Mouse (Mus musculus) CH12.LX (cell line): Measurements from ENCODE around the gene Rab17. TPM values are rescaled to one million over a fixed set of nuclear protein-coding genes. Genes with fewer than 3 reads are reported as not detected.

ENCODE experiments used
- DNase-seq: peaks from one replicate; pipeline ENCODE4 v3.0.0-alpha.2; 2013; ENCODE audit errors: extremely low read depth
- H3K27ac ChIP-seq: 2 replicates; pipeline ENCODE4 v1.5.1; 2012; ENCODE audit warnings: low read depth, mild to moderate bottlenecking, control low read depth, moderate library complexity; ENCODE audit not compliant: insufficient read depth
- H3K27me3 ChIP-seq: replicated peaks from 2 replicates; pipeline ENCODE3; 2012; ENCODE audit warnings: inconsistent platforms
- H3K36me3 ChIP-seq, 2 experiments: replicated peaks in 1 of 2; 2 replicates each; pipeline versions ENCODE3 to v1.6.1; 2012; ENCODE audit warnings: inconsistent platforms in 1 of 2, low read length in 1 of 2, mild to moderate bottlenecking in 1 of 2, mixed read lengths in 1 of 2, moderate library complexity in 1 of 2; ENCODE audit not compliant: control insufficient read depth in 1 of 2, insufficient read depth in 1 of 2
- H3K4me1 ChIP-seq, 2 experiments: 2 replicates each; pipeline ENCODE4 v1.6.1; 2012; ENCODE audit warnings: inconsistent platforms in 1 of 2, moderate library complexity in 1 of 2; ENCODE audit not compliant: insufficient read depth in 2 of 2, control insufficient read depth in 1 of 2
- H3K4me2 ChIP-seq: 2 replicates; pipeline ENCODE4 v1.6.1; 2012; ENCODE audit warnings: low read depth, mild to moderate bottlenecking, control low read depth; ENCODE audit not compliant: poor library complexity, insufficient read depth, severe bottlenecking
- H3K4me3 ChIP-seq, 3 experiments: fragments of 150-350 bp in 1 of 3; sonication (generic) in 1 of 3; replicated peaks in 1 of 3; 2 replicates each; pipeline versions ENCODE3 to v1.5.1; 2011 to 2012; ENCODE audit warnings: low read depth in 2 of 3, low read length in 2 of 3, mild to moderate bottlenecking in 2 of 3, moderate library complexity in 2 of 3, control low read depth in 1 of 3, improper control_type of control experiment in 1 of 3, inconsistent platforms in 1 of 3, mixed read lengths in 1 of 3; ENCODE audit not compliant: poor library complexity in 1 of 3
- H3K79me2 ChIP-seq: replicated peaks from 2 replicates; pipeline ENCODE4 v1.6.1; 2012; ENCODE audit warnings: mild to moderate bottlenecking, moderate library complexity; ENCODE audit not compliant: control insufficient read depth, poor library complexity, insufficient read depth, severe bottlenecking; ENCODE audit errors: extremely low read depth
- H3K9ac ChIP-seq: 2 replicates; pipeline ENCODE4 v1.6.1; 2012; ENCODE audit warnings: low read depth, mild to moderate bottlenecking, control low read depth, moderate library complexity; ENCODE audit not compliant: insufficient read depth
- H3K9me3 ChIP-seq: replicated peaks from 2 replicates; pipeline ENCODE3; 2012; ENCODE audit warnings: low read length, inconsistent platforms, mixed read lengths
- CHD1 ChIP-seq: IDR thresholded peaks from 2 replicates; pipeline ENCODE4 v1.6.1; 2012; ENCODE audit warnings: low read depth, low read length, improper control_type of control experiment, inconsistent platforms
- CHD2 ChIP-seq: IDR thresholded peaks from 2 replicates; pipeline ENCODE4 v1.6.1; 2011; ENCODE audit warnings: low read length, improper control_type of control experiment
- CTCF ChIP-seq, 2 experiments: IDR thresholded peaks in 1 of 2; conservative IDR thresholded peaks in 1 of 2; 2 replicates each; pipeline ENCODE4 v1.5.1; 2011 to 2012; ENCODE audit warnings: low read depth in 2 of 2, low read length in 2 of 2, improper control_type of control experiment in 1 of 2, inconsistent platforms in 1 of 2, mild to moderate bottlenecking in 1 of 2, moderate library complexity in 1 of 2
- E2F4 ChIP-seq: IDR thresholded peaks from 2 replicates; pipeline ENCODE4 v1.6.1; 2011; ENCODE audit warnings: low read depth, low read length, improper control_type of control experiment; ENCODE audit not compliant: insufficient replicate concordance
- HCFC1 ChIP-seq: IDR thresholded peaks from 2 replicates; pipeline ENCODE4 v1.6.1; 2012; ENCODE audit warnings: low read depth, mild to moderate bottlenecking, inconsistent platforms, low read length, improper control_type of control experiment
- JUN ChIP-seq: IDR thresholded peaks from 2 replicates; pipeline ENCODE4 v1.6.1; 2011; ENCODE audit warnings: low read depth, mild to moderate bottlenecking, low read length, improper control_type of control experiment, moderate library complexity; ENCODE audit not compliant: insufficient read depth
- JUND ChIP-seq: conservative IDR thresholded peaks from 2 replicates; pipeline ENCODE4 v1.6.1; 2011; ENCODE audit warnings: low read depth, low read length, improper control_type of control experiment
- MAX ChIP-seq: IDR thresholded peaks from 2 replicates; pipeline ENCODE4 v1.6.1; 2011; ENCODE audit warnings: low read length, improper control_type of control experiment
- MXI1 ChIP-seq: IDR thresholded peaks from 2 replicates; pipeline ENCODE4 v1.6.1; 2011; ENCODE audit warnings: mild to moderate bottlenecking, low read depth, low read length, improper control_type of control experiment
- MYC ChIP-seq: IDR thresholded peaks from 2 replicates; pipeline ENCODE4 v1.6.1; 2011; ENCODE audit warnings: low read depth, mild to moderate bottlenecking, improper control_type of control experiment, low read length
- NELFE ChIP-seq: IDR thresholded peaks from 2 replicates; pipeline ENCODE4 v1.6.1; 2011; ENCODE audit warnings: low read depth, low read length, improper control_type of control experiment
- PAX5 ChIP-seq: IDR thresholded peaks from 2 replicates; pipeline ENCODE4 v1.6.1; 2012; ENCODE audit warnings: low read length, inconsistent platforms, mixed read lengths
- POLR2A ChIP-seq: IDR thresholded peaks from 2 replicates; pipeline ENCODE4 v1.6.1; 2011; ENCODE audit warnings: low read depth, mild to moderate bottlenecking, improper control_type of control experiment, low read length
- RAD21 ChIP-seq: IDR thresholded peaks from 2 replicates; pipeline ENCODE4 v1.6.1; 2011; ENCODE audit warnings: low read depth, mild to moderate bottlenecking, low read length, improper control_type of control experiment, moderate library complexity
- SIN3A ChIP-seq: IDR thresholded peaks from 2 replicates; pipeline ENCODE4 v1.6.1; 2012; ENCODE audit warnings: low read length, improper control_type of control experiment, inconsistent platforms
- SMC3 ChIP-seq: IDR thresholded peaks from 2 replicates; pipeline ENCODE4 v1.6.1; 2011; ENCODE audit warnings: low read depth, low read length, improper control_type of control experiment
- TBP ChIP-seq: conservative IDR thresholded peaks from 2 replicates; pipeline ENCODE4 v1.6.1; 2011; ENCODE audit warnings: low read depth, low read length, improper control_type of control experiment
- ZC3H11A ChIP-seq: IDR thresholded peaks from 2 replicates; pipeline ENCODE4 v1.6.1; 2012; ENCODE audit warnings: low read depth, mild to moderate bottlenecking, inconsistent platforms, low read length, improper control_type of control experiment
- ZKSCAN1 ChIP-seq: IDR thresholded peaks from 2 replicates; pipeline ENCODE4 v1.6.1; 2012; ENCODE audit warnings: low read depth, inconsistent platforms, low read length, improper control_type of control experiment, borderline replicate concordance
- dilution Hi-C: fragments of 300-500 bp; cut with MboI; formaldehyde crosslinking; loops from 2 replicates; pipeline ENCODE4 v1.14.3; 2020; ENCODE audit warnings: low sequenced_read_pairs; ENCODE audit not compliant: extremely low pct_unique_long_range_greater_than_20kb, extremely low pct_ligation_motif_present
- in situ Hi-C: fragments of 300-500 bp; cut with MboI; formaldehyde crosslinking; loops from 3 replicates; pipeline ENCODE4 v1.14.3; 2019; ENCODE audit warnings: low sequenced_read_pairs, low pct_ligation_motif_present, low pct_unique_long_range_greater_than_20kb, mixed read lengths
- polyA plus RNA-seq: library from polyadenylated mRNA; unstranded; fragments of >175 nt; gene quantifications from 2 replicates; pipeline ENCODE4 v1.2.1, GENCODE M21; 2012; ENCODE audit warnings: low read depth; ENCODE audit not compliant: insufficient read length
- total RNA-seq, 2 experiments: library from RNA; depleted of rRNA; stranded (reverse); fragments of 300-350 nt in 1 of 2; fragments of >200 nt in 1 of 2; gene quantifications; 2 replicates each; pipeline ENCODE4 v1.2.3; 2012 to 2014

Gene Rab17
- total and polyA plus RNA-seq, 3 experiments: 0.15 to 0.64 (median 0.59) TPM

DNA sequence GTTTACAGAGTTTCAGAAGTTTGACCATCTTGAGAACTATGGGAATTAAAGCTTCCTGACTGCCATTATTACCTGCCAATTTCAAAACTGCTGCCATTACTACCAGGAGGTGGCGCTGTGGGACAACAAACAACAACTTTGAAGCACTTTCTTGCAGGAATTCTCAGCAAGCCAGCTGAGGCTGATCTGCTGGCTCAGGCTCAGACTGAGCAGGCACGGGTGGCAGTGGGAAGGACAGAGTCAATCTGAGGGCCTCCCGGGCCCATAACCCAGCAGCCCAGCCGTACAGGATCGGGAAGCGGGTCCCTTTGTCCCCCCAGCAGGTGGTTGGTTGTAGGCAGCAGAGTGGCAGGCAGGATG is 40.9 kb downstream of the Rab17 start:
- H3K4me3 ChIP-seq: no peak overlapping the region
- peak; percentile 46 for DNase-seq
- dilution Hi-C loops: no loop called here

DNA sequence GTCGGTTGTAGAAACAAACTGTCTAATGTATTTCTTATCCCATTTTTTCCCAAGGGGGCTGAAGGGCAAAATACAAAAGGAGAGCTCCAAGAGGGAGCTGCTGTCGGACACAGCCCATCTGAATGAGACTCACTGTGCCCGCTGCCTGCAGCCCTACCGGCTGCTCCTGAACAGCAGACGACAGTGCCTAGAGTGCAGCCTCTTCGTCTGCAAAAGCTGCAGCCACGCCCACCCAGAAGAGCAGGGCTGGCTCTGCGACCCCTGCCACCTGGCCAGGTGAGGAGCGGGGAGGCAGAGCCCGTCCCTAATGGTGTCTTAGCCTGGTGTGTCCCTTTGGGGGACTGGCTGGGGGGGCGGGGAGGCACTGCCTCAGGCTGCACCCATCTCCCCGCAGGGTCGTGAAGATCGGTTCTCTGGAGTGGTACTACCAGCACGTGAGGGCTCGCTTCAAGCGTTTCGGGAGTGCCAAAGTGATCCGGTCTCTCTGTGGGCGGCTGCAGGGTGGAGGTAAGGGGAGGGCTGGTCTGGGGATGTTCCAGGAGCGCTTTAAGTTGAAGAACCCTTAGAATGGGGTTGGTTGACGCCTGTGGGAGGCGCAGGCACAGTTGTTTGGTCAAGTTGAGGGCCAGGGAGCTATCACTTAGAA is 41.4 kb downstream of the Rab17 start:
- TF ChIP-seq SMC3 (no peak), CHD1 (no peak), RAD21 (no peak), POLR2A (no peak), ZKSCAN1 (no peak), HCFC1 (no peak), TBP (no peak), SIN3A (no peak), ZC3H11A (no peak), CHD2 (no peak), E2F4 (no peak), MXI1 (no peak), JUN (no peak), NELFE (no peak), JUND (no peak), PAX5 (no peak), MYC (no peak)
- TF ChIP-seq, all 38 proteins: peak for 0
- Histone ChIP-seq H3K27me3 (peaks cover 81% of the 10 kb centered on the region), H3K4me1 (0 out of 4 replicates have a peak, but pooled peaks cover 0 to 3% of the 10 kb centered on the region in 2 experiments), H3K4me2 (peak overlapping the region; percentile 17), H3K9me3 (peaks cover 7% of the 10 kb centered on the region), H3K9ac (no peak overlapping the region), H3K4me3 (peak overlapping the region in 1 of 3 experiments; percentile 9), H3K27ac (no peak overlapping the region), H3K79me2 (no peaks in the 10 kb centered on the region), H3K36me3 (no peaks in the 10 kb centered on the region)
- in situ Hi-C loops (no loop called here), dilution Hi-C loops (no loop called here)
- no peak for DNase-seq

More for the DNA sequence above, 40.9 kb downstream of the Rab17 start:
- Histone ChIP-seq H3K4me1 (0 out of 4 replicates have a peak, but pooled peaks cover 0 to 3% of the 10 kb centered on the region in 2 experiments), H3K9me3 (peaks cover 7% of the 10 kb centered on the region), H3K4me2 (peak overlapping the region; percentile 17; the same call in 1 of the 2 replicates), H3K36me3 (no peaks in the 10 kb centered on the region), H3K27ac (no peak overlapping the region), H3K9ac (no peak overlapping the region), H3K27me3 (peaks cover 81% of the 10 kb centered on the region), H3K79me2 (no peaks in the 10 kb centered on the region)
- no peak for TF ChIP-seq MAX
- peak; percentile 76 for TF ChIP-seq RAD21
- no peak for TF ChIP-seq TBP
- peak; percentile 49 to 80 for TF ChIP-seq CTCF (conservative IDR thresholded peaks at IDR 0.05 in 1 of 2, IDR thresholded peaks at IDR 0.05 in 1 of 2; ENCODE audit: low read depth in 2 of 2, low read length in 2 of 2)
- peak; percentile 73 for TF ChIP-seq SMC3
- in situ Hi-C loops: no loop called here
